Mouse (Mus musculus): ENCODE measurements at regions not wholly inside any gene's neighbourhood (a gene's known extent, or its start where the extent isn't known, plus 50 kb on each side); places are given as distances from the start of the nearest gene placed in this dataset.

GRCm38 (mm10) chr3:151153340-151153739 lies 284.3 kb upstream of the Adgrl4 start:
- intact Hi-C loops (cut with DNase I) = loop anchor here (10.0 kb wide), 1 partner anchor 141 kb away; no protein-coding TSS in a partner anchor
- DNase-seq = peak; percentile 3 to 4

GRCm38 (mm10) chr3:151160516-151160915 lies 277.2 kb upstream of the Adgrl4 start:
- DNase-seq = no peak
- intact Hi-C loops (cut with DNase I) = no loop called here

- no peak for DNase-seq
- intact Hi-C loops (cut with DNase I) = no loop called here
Measured at GRCm38 (mm10) chr3:151182132-151182531, 255.6 kb upstream of the Adgrl4 start.

- intact Hi-C loops (cut with DNase I) = no loop called here
- no peak for DNase-seq
Measured at GRCm38 (mm10) chr3:151192092-151192491, 245.6 kb upstream of the Adgrl4 start.

- intact Hi-C loops (cut with DNase I) = no loop called here
Measured at GRCm38 (mm10) chr3:151210978-151211377, 226.7 kb upstream of the Adgrl4 start.

GRCm38 (mm10) chr3:151216764-151217502 lies 220.8 kb upstream of the Adgrl4 start:
- no peak for DNase-seq
- intact Hi-C loops (cut with DNase I) = no loop called here

More at GRCm38 (mm10) chr3:151210978-151211377, 226.7 kb upstream of the Adgrl4 start:
- no peak for DNase-seq

GRCm38 (mm10) chr3:151222407-151222806 lies 215.3 kb upstream of the Adgrl4 start:
- intact Hi-C loops (cut with DNase I) = loop anchor here (10.0 kb wide), 1 partner anchor 838 kb away; no protein-coding TSS in a partner anchor
- DNase-seq = peak; percentile 4 to 7

- no peak for DNase-seq
- intact Hi-C loops (cut with DNase I) = no loop called here
Measured at GRCm38 (mm10) chr3:151252458-151252857, 185.2 kb upstream of the Adgrl4 start.

- intact Hi-C loops (cut with DNase I) = no loop called here
- no peak for DNase-seq
Measured at GRCm38 (mm10) chr3:151262821-151263220, 174.9 kb upstream of the Adgrl4 start.

- DNase-seq = no peak
- intact Hi-C loops (cut with DNase I) = no loop called here
Measured at GRCm38 (mm10) chr3:151265658-151266057, 172.0 kb upstream of the Adgrl4 start.

GRCm38 (mm10) chr3:151269514-151269913 lies 168.2 kb upstream of the Adgrl4 start:
- DNase-seq = no peak
- intact Hi-C loops (cut with DNase I) = no loop called here

GRCm38 (mm10) chr3:151283829-151284228 lies 153.9 kb upstream of the Adgrl4 start:
- intact Hi-C loops (cut with DNase I) = no loop called here
- DNase-seq = no peak

- intact Hi-C loops (cut with DNase I) = loop anchor here (5.0 to 10.0 kb wide), 2 partner anchors 139 to 143 kb away; partner anchors contain the start of gene Adgrl4
- DNase-seq = peak; percentile 39 to 53
Measured at GRCm38 (mm10) chr3:151293981-151294605, 143.6 kb upstream of the Adgrl4 start.

- no peak for DNase-seq
- intact Hi-C loops (cut with DNase I) = loop anchor here (5.0 to 10.0 kb wide), 3 partner anchors 128 to 143 kb away; partner anchors contain the start of gene Adgrl4
Measured at GRCm38 (mm10) chr3:151294606-151295005, 143.1 kb upstream of the Adgrl4 start.

- DNase-seq = no peak
- intact Hi-C loops (cut with DNase I) = loop anchor here (5.0 to 10.0 kb wide), 2 partner anchors 127 to 140 kb away; no protein-coding TSS in a partner anchor
Measured at GRCm38 (mm10) chr3:151295027-151295426, 142.7 kb upstream of the Adgrl4 start.

- intact Hi-C loops (cut with DNase I) = loop anchor here (5.0 to 10.0 kb wide), 2 partner anchors 124 to 144 kb away; no protein-coding TSS in a partner anchor
- peak; percentile 10 to 31 for DNase-seq
Measured at GRCm38 (mm10) chr3:151298325-151298724, 139.4 kb upstream of the Adgrl4 start.

GRCm38 (mm10) chr3:151305402-151305801 lies 132.3 kb upstream of the Adgrl4 start:
- intact Hi-C loops (cut with DNase I) = no loop called here
- no peak for DNase-seq

- DNase-seq = no peak
- intact Hi-C loops (cut with DNase I) = no loop called here
Measured at GRCm38 (mm10) chr3:151307975-151308374, 129.7 kb upstream of the Adgrl4 start.

- intact Hi-C loops (cut with DNase I) = no loop called here
- DNase-seq = peak; percentile 42 to 46
Measured at GRCm38 (mm10) chr3:151323835-151324234, 113.9 kb upstream of the Adgrl4 start.

GRCm38 (mm10) chr3:151329801-151330200 lies 107.9 kb upstream of the Adgrl4 start:
- DNase-seq = no peak
- intact Hi-C loops (cut with DNase I) = loop anchor here (5.0 kb wide), 2 partner anchors 92 to 108 kb away; partner anchors contain the start of gene Adgrl4

GRCm38 (mm10) chr3:151331906-151332305 lies 105.8 kb upstream of the Adgrl4 start:
- no peak for DNase-seq
- intact Hi-C loops (cut with DNase I) = loop anchor here (5.0 kb wide), 1 partner anchor 90 kb away; no protein-coding TSS in a partner anchor
